ENCODE assay signal across 13 mouse cellular contexts in the genomic region with DNA sequence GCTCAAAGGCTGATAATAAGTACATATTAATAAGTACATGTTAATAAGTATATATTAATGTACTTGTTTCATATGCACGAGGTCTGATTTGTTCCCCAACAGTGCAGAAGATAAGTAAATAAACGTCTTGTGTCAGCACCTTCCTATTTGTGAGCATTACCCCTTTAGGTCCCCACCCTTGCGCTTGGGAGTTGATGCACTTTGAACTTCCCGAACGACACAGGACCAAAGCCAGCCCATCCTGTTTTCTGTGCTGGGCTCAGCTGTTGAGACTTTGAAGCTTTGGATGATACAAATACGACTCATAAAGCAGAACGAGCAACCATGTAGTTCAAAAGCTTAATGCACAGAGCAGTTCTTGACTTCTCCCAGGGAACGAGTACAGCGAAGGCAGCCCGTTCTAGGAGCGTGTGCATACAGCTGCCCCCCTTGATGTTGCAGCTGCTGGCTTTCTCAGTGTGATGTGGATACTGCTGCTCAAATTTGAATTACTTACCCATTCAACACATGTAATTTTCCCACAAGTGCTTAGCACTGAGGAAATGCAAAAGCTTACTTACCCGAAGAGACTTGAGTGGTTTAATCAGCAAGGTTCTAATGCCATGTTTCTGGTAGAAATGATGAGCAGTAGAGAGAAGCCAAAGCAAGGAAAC. TPM values are rescaled to one million over a fixed set of nuclear protein-coding genes. Genes with fewer than 3 reads are reported as not detected.
DNase-seq lines count a peak whose midpoint lies in the region; ATAC-seq and TF ChIP-seq lines count a peak whose summit lies in the region.
"Had no signal": no experiment of that assay in that cellular context is flagged by ENCODE, and none has a peak within 500 bp of the region (broad histone marks: within the 10 kb centered on the region; RNA-seq: fewer than 3 reads in every experiment).

No protein-coding gene starts in this region.

- H3K4me3 ChIP-seq in liver, adult 2 months (ENCODE audit: insufficient read depth, low read depth, low read length) = no peak overlapping the region
- H3K4me3 ChIP-seq in liver, embryonic 11.5 days (ENCODE audit: low read depth, low read length) = no peak overlapping the region
- no peak overlapping the region for H3K4me3 ChIP-seq in forebrain, postnatal 0 days (ENCODE audit: low read depth, low read length)
- H3K4me3 ChIP-seq: liver, embryonic 13.5 days had no signal

- no peaks in the 10 kb centered on the region for H3K4me1 ChIP-seq in liver, adult 2 months (ENCODE audit: control insufficient read depth, insufficient read depth, low read length)
- no peaks in the 10 kb centered on the region for H3K4me1 ChIP-seq in liver, embryonic 11.5 days (replicated peaks; ENCODE audit: control insufficient read depth, insufficient read depth, low read length)
- no peaks in the 10 kb centered on the region for H3K4me1 ChIP-seq in forebrain, postnatal 0 days (ENCODE audit: insufficient read depth)
- H3K4me1 ChIP-seq: liver, embryonic 13.5 days had no signal

- no peaks in the 10 kb centered on the region for H3K79me2 ChIP-seq in liver, adult 2 months (ENCODE audit: control insufficient read depth, insufficient read depth, low read length)

- H3K27ac ChIP-seq in liver, adult 2 months (replicated peaks; ENCODE audit: insufficient read depth, low read depth, low read length) = peak overlapping the region; percentile 31; the same call in 1 of the 2 replicates
- H3K27ac ChIP-seq in liver, embryonic 11.5 days (ENCODE audit: low read depth, low read length) = no peak overlapping the region
- no peak overlapping the region for H3K27ac ChIP-seq in forebrain, postnatal 0 days (ENCODE audit: low read depth, low read length)
- H3K27ac ChIP-seq: liver, embryonic 13.5 days had no signal

- WGBS in liver, adult 2 months = 80% methylated on average over 12 of the region's 12 CpGs
- 88% methylated on average over 12 of the region's 12 CpGs for WGBS in liver, embryonic 11.5 days
- WGBS in forebrain, postnatal 0 days = 79% methylated on average over 12 of the region's 12 CpGs

- H3K9me3 ChIP-seq in liver, embryonic 11.5 days (ENCODE audit: control insufficient read depth, low read length) = no peaks in the 10 kb centered on the region
- H3K9me3 ChIP-seq in forebrain, postnatal 0 days (ENCODE audit: low read length) = no peaks in the 10 kb centered on the region
- H3K9me3 ChIP-seq: liver, embryonic 13.5 days had no signal

- H3K27me3 ChIP-seq in liver, adult 2 months (ENCODE audit: control insufficient read depth, insufficient read depth, low read length) = no peaks in the 10 kb centered on the region
- H3K27me3 ChIP-seq in liver, embryonic 11.5 days (replicated peaks; ENCODE audit: control insufficient read depth, insufficient read depth, low read length) = no peaks in the 10 kb centered on the region
- H3K27me3 ChIP-seq in forebrain, postnatal 0 days (ENCODE audit: insufficient read depth, low read length) = no peaks in the 10 kb centered on the region
- H3K27me3 ChIP-seq: liver, embryonic 13.5 days had no signal

- TF ChIP-seq POLR2A in liver, adult 2 months (IDR thresholded peaks at IDR 0.05; ENCODE audit: extremely low read depth, insufficient read depth, low read length) = no peak

- peak; percentile 67 for ATAC-seq in frontal cortex, adult (ENCODE audit: low TSS enrichment)
- ATAC-seq in liver, embryonic 11.5 days (replicated peaks; ENCODE audit: low FRiP score) = no peak
- ATAC-seq in forebrain, postnatal 0 days = peak; percentile 92

- H3K4me2 ChIP-seq in liver, embryonic 11.5 days = no peak overlapping the region
- H3K4me2 ChIP-seq in forebrain, postnatal 0 days (ENCODE audit: low read depth) = no peak overlapping the region
- H3K4me2 ChIP-seq: liver, embryonic 13.5 days had no signal

- H3K36me3 ChIP-seq in liver, adult 2 months (ENCODE audit: control insufficient read depth, insufficient read depth, low read length) = peaks cover 43% of the 10 kb centered on the region
- peaks cover 5% of the 10 kb centered on the region for H3K36me3 ChIP-seq in liver, embryonic 11.5 days (ENCODE audit: control insufficient read depth, insufficient read depth, low read length)
- peaks cover 41% of the 10 kb centered on the region for H3K36me3 ChIP-seq in forebrain, postnatal 0 days (ENCODE audit: insufficient read depth)

- no peak for DNase-seq in frontal cortex, postnatal 14 days (ENCODE audit: low spot score in 2 of 2)
- DNase-seq in kidney, adult 18-20 months = peak; percentile 10
- DNase-seq in kidney, adult 11 months = no peak
- DNase-seq in liver, adult 2 months (ENCODE audit: extremely low read depth, low read depth, low spot score) = no peak
- DNase-seq in liver, embryonic 11.5 days (ENCODE audit: low spot score) = no peak
- DNase-seq in forebrain, postnatal 0 days = peak; percentile 17
- no peak for DNase-seq in yolk sac, embryonic 10.5 days (ENCODE audit: low spot score)
- DNase-seq: cerebellum, adult 8-10 months; heart, postnatal 14 days; left cerebral cortex, postnatal 4 days; liver, embryonic 13.5 days; thymus, adult 18-20 months had no signal

- H3K9ac ChIP-seq in liver, adult 2 months (ENCODE audit: low read depth, low read length) = no peak overlapping the region
- H3K9ac ChIP-seq in liver, embryonic 11.5 days (ENCODE audit: low read depth, low read length) = no peak overlapping the region
- H3K9ac ChIP-seq in forebrain, postnatal 0 days = no peak overlapping the region
- H3K9ac ChIP-seq: liver, embryonic 13.5 days had no signal

- no peak for TF ChIP-seq CTCF in liver, adult 2 months (IDR thresholded peaks at IDR 0.05; ENCODE audit: low read depth, low read length)
- no peak for TF ChIP-seq CTCF in forebrain, postnatal 0 days (IDR thresholded peaks at IDR 0.05; ENCODE audit: low read depth)

RNA-seq across cellular contexts. Expression of a gene that starts 33.7 kb away (rescaled TPM):
- 8.1 and 9.3 TPM in 2 replicates for total RNA-seq in liver, adult 2 months (2014; rRNA removed)
- polyA plus RNA-seq in liver, adult 2 months (2012; rRNA removed) = 37.5 and 58.4 TPM in 2 replicates
- 88.7 and 89.3 TPM in 2 replicates for polyA plus RNA-seq in liver, embryonic 11.5 days (2014; fragmentation: Nextera tagmentation; extraction: Ambion mirVana)
- 12.1 and 16.2 TPM in 2 replicates for total RNA-seq in forebrain, postnatal 0 days (2014; rRNA removed)
- polyA plus RNA-seq in forebrain, postnatal 0 days (2015; fragmentation: Nextera tagmentation; extraction: Ambion mirVana) = 14.4 and 16.2 TPM in 2 replicates

RNA-seq across cellular contexts. Expression of a gene that starts 42.1 kb away (rescaled TPM):
- total RNA-seq in liver, adult 2 months (2014; rRNA removed) = 12.6 and 12.9 TPM in 2 replicates
- polyA plus RNA-seq in liver, adult 2 months (2012; rRNA removed) = 5.6 and 6.9 TPM in 2 replicates
- polyA plus RNA-seq in liver, embryonic 11.5 days (2014; fragmentation: Nextera tagmentation; extraction: Ambion mirVana) = 31.0 and 34.1 TPM in 2 replicates
- 38.4 and 47.5 TPM in 2 replicates for total RNA-seq in forebrain, postnatal 0 days (2014; rRNA removed)
- 29.8 and 36.5 TPM in 2 replicates for polyA plus RNA-seq in forebrain, postnatal 0 days (2015; fragmentation: Nextera tagmentation; extraction: Ambion mirVana)

Comparison
In these comparisons a context has a peak if more than half of its experiments do, and no peak if none do; other contexts are left out.
1. DNase-seq: peak in kidney, adult 18-20 months (single experiment) and forebrain, postnatal 0 days (single experiment); none in frontal cortex, postnatal 14 days (0 of 2), kidney, adult 11 months (single experiment), liver, adult 2 months (single experiment), liver, embryonic 11.5 days (single experiment) and yolk sac, embryonic 10.5 days (single experiment).